Mouse (Mus musculus) forelimb bud, embryonic 11.5 days (tissue): ENCODE results near the gene Ccdc85b.
"Not testable (repeated sequence)": the region's sequence is repeated elsewhere in the genome, so short reads cannot be mapped to it uniquely, and the experiment has no call there.

Experiments used
- DNase-seq: peaks from one replicate; pipeline ENCODE4 v3.0.0-alpha.2; 2012; ENCODE audit warnings: low read depth, low spot score

The Ccdc85b gene

GRCm38 (mm10) chr19:5424782-5425741, 32.6 kb downstream of the Ccdc85b start, which contains the start of the genes Drap1 and AI837181:
Gene Drap1, minus strand, starts transcription at chr19:5424979.
Gene AI837181, plus strand, starts transcription at chr19:5425144.
- DNase-seq = peak; percentile 98

GRCm38 (mm10) chr19:5424092-5424781, 33.5 kb downstream of the Ccdc85b start:
- DNase-seq = peak; percentile 44

GRCm38 (mm10) chr19:5423561-5423960, 34.1 kb downstream of the Ccdc85b start:
- DNase-seq = no peak

GRCm38 (mm10) chr19:5422895-5423443, 34.7 kb downstream of the Ccdc85b start:
- DNase-seq = no peak

- DNase-seq = no peak
These were observed 35.4 kb downstream of the Ccdc85b start for GRCm38 (mm10) chr19:5422267-5422666.

- DNase-seq = no peak
These were observed 35.9 kb downstream of the Ccdc85b start for GRCm38 (mm10) chr19:5421784-5422183.

- DNase-seq = no peak
These were observed 37.1 kb downstream of the Ccdc85b start for GRCm38 (mm10) chr19:5420579-5420978.

GRCm38 (mm10) chr19:5419630-5420029, 38.1 kb downstream of the Ccdc85b start:
- DNase-seq = no peak

GRCm38 (mm10) chr19:5418750-5419466, 38.8 kb downstream of the Ccdc85b start:
- no peak for DNase-seq

GRCm38 (mm10) chr19:5414534-5414957, 43.1 kb downstream of the Ccdc85b start:
- no peak for DNase-seq

- no peak for DNase-seq
These were observed 43.9 kb downstream of the Ccdc85b start for GRCm38 (mm10) chr19:5413840-5414239.

- no peak for DNase-seq
These were observed 45.7 kb downstream of the Ccdc85b start for GRCm38 (mm10) chr19:5411961-5412360.

- DNase-seq = no peak
These were observed 47.1 kb downstream of the Ccdc85b start for GRCm38 (mm10) chr19:5410641-5411040.

- DNase-seq = no peak
These were observed 48.6 kb downstream of the Ccdc85b start for GRCm38 (mm10) chr19:5409068-5409467.

- no peak for DNase-seq
These were observed 49.4 kb downstream of the Ccdc85b start for GRCm38 (mm10) chr19:5408057-5409001.

GRCm38 (mm10) chr19:5407133-5407532, 50.6 kb downstream of the Ccdc85b start:
- no peak for DNase-seq

- DNase-seq = not testable (repeated sequence)
These were observed 51.1 kb downstream of the Ccdc85b start for GRCm38 (mm10) chr19:5406531-5407126.

GRCm38 (mm10) chr19:5405924-5406323, 51.8 kb downstream of the Ccdc85b start:
- no peak for DNase-seq
